Mouse (Mus musculus) midbrain, postnatal 0 days (tissue): ENCODE measurements around the gene 1700023F06Rik. TPM values are rescaled to one million over a fixed set of nuclear protein-coding genes. Genes with fewer than 3 reads are reported as not detected.
A peak's percentile ranks its signal among the peaks of the same experiment; 100 is the strongest.

Experiments
- ATAC-seq: fragments of 200-750 bp; cut with Nextera tagmentation; 2 replicates; pipeline ENCODE4 v1.8.0; 2017; ENCODE audit warnings: moderate number of reproducible peaks, mild to moderate bottlenecking, moderate TSS enrichment, moderate library complexity; ENCODE audit not compliant: low FRiP score
- DNase-seq: peaks from one replicate; pipeline ENCODE4 v3.0.0-alpha.2; 2015; ENCODE audit warnings: low spot score
- H3K27ac ChIP-seq: fragments of 300-500 bp; sonication (generic); 2 replicates; pipeline ENCODE4 v1.5.1; 2014; ENCODE audit warnings: low read depth, mild to moderate bottlenecking, low read length, mixed read lengths
- H3K27me3 ChIP-seq: fragments of 300-500 bp; sonication (generic); 2 replicates; pipeline ENCODE4 v1.6.1; 2014; ENCODE audit warnings: low read length, control low read depth, mixed read lengths; ENCODE audit not compliant: insufficient read depth
- H3K36me3 ChIP-seq: fragments of 300-500 bp; sonication (generic); 2 replicates; pipeline ENCODE4 v1.6.1; 2014; ENCODE audit warnings: low read length, control low read depth, mixed read lengths; ENCODE audit not compliant: insufficient read depth
- H3K4me1 ChIP-seq: fragments of 300-500 bp; sonication (generic); 2 replicates; pipeline ENCODE4 v1.6.1; 2014; ENCODE audit warnings: mild to moderate bottlenecking, control low read depth, antibody characterized with exemption, low read length, mixed read lengths; ENCODE audit not compliant: insufficient read depth
- H3K4me2 ChIP-seq: fragments of 300-500 bp; sonication (generic); 2 replicates; pipeline ENCODE4 v1.6.1; 2014; ENCODE audit warnings: low read depth, mild to moderate bottlenecking, low read length, mixed read lengths; ENCODE audit not compliant: poor library complexity, severe bottlenecking
- H3K4me3 ChIP-seq: fragments of 300-500 bp; sonication (generic); 2 replicates; pipeline ENCODE4 v1.5.1; 2014; ENCODE audit warnings: low read depth, mild to moderate bottlenecking, low read length, moderate library complexity
- H3K9ac ChIP-seq: fragments of 300-500 bp; sonication (generic); replicated peaks from 2 replicates; pipeline ENCODE4 v1.6.1; 2014; ENCODE audit warnings: mild to moderate bottlenecking, low read length, moderate library complexity, mixed read lengths; ENCODE audit not compliant: poor library complexity, severe bottlenecking
- H3K9me3 ChIP-seq: fragments of 300-500 bp; sonication (generic); 2 replicates; pipeline ENCODE4 v1.6.1; 2016; ENCODE audit warnings: low read length, control low read depth
- CTCF ChIP-seq: IDR thresholded peaks from 2 replicates; pipeline ENCODE4 v1.5.1; 2016; ENCODE audit warnings: antibody characterized with exemption, mild to moderate bottlenecking
- WGBS: fragments of 180-500 bp; shearing (Covaris S2); extraction: QIAGEN DNeasy Blood & Tissue Kit; methylation state at CpG from one replicate; pipeline ENCODE4 v1.1.7; 2014; 5-methylcytosine and 5-hydroxymethylcytosine counted together
- polyA plus RNA-seq: library from polyadenylated mRNA; unstranded; fragments of >200 nt; fragmentation: Nextera tagmentation; extraction: Ambion mirVana; gene quantifications from 2 replicates; pipeline ENCODE4 v1.2.1, GENCODE M21; 2015
- total RNA-seq: library from RNA; depleted of rRNA; stranded (reverse); fragments of >200 nt; gene quantifications from 2 replicates; pipeline ENCODE4 v1.2.3, GENCODE M21; 2014

1700023F06Rik gene
- total and polyA plus RNA-seq, 2 experiments from 2014 or later = 4.9 TPM; not detected in 1

GRCm38 (mm10) chr11:103170494-103171285 is 37.7 kb downstream of the 1700023F06Rik start, which contains the start of gene Fmnl1:
TSS of gene Fmnl1 (plus strand) at chr11:103171107.
- Histone ChIP-seq H3K27ac (peak within 1 kb of the TSS; percentile 74), H3K4me3 (peak within 1 kb of the TSS; percentile 85), H3K9ac (peak within 1 kb of the TSS; percentile 89), H3K36me3 (no peaks in the 10 kb centered on the region), H3K4me1 (peaks cover 30% of the 10 kb centered on the region), H3K4me2 (peak within 1 kb of the TSS; percentile 89), H3K27me3 (no peaks in the 10 kb centered on the region), H3K9me3 (no peaks in the 10 kb centered on the region)
- WGBS = 1% methylated on average over 41 of the region's 84 CpGs
- DNase-seq = peak; percentile 80
- peak; percentile 17; the same call in 1 of the 2 replicates for TF ChIP-seq CTCF
- peak; percentile 81 for ATAC-seq

GRCm38 (mm10) chr11:103170111-103170493 is 38.3 kb downstream of the 1700023F06Rik start:
- no peaks in the 10 kb centered on the region for H3K27me3 ChIP-seq
- no peaks in the 10 kb centered on the region for H3K9me3 ChIP-seq
- peaks cover 30% of the 10 kb centered on the region for H3K4me1 ChIP-seq
- peak overlapping the region; percentile 89 for H3K9ac ChIP-seq
- H3K36me3 ChIP-seq = no peaks in the 10 kb centered on the region
- ATAC-seq (no peak), DNase-seq (no peak)
- H3K4me2 ChIP-seq = peak overlapping the region; percentile 89
- no peak for TF ChIP-seq CTCF
- H3K4me3 ChIP-seq = peak overlapping the region; percentile 85
- 40% methylated on average over 3 of the region's 3 CpGs for WGBS
- H3K27ac ChIP-seq = peak overlapping the region; percentile 74

GRCm38 (mm10) chr11:103169664-103170063 is 38.7 kb downstream of the 1700023F06Rik start:
- H3K4me1 ChIP-seq = peaks cover 26% of the 10 kb centered on the region
- TF ChIP-seq CTCF = no peak
- peak overlapping the region; percentile 89 for H3K4me2 ChIP-seq
- no peaks in the 10 kb centered on the region for H3K27me3 ChIP-seq
- H3K9me3 ChIP-seq = no peaks in the 10 kb centered on the region
- H3K36me3 ChIP-seq = no peaks in the 10 kb centered on the region
- no peak overlapping the region; the same call in 1 of the 2 replicates for H3K9ac ChIP-seq
- WGBS = 84% methylated on average over 5 of the region's 5 CpGs
- DNase-seq (no peak), ATAC-seq (no peak)
- H3K4me3 ChIP-seq = peak overlapping the region; percentile 85
- peak overlapping the region; percentile 74; the same call in 1 of the 2 replicates for H3K27ac ChIP-seq

- H3K27me3 ChIP-seq = no peaks in the 10 kb centered on the region
- H3K4me1 ChIP-seq = peaks cover 26% of the 10 kb centered on the region
- H3K9ac ChIP-seq = no peak overlapping the region
- H3K4me2 ChIP-seq = no peak overlapping the region
- DNase-seq (peak; percentile 77), ATAC-seq (no peak)
- peak; percentile 95 for TF ChIP-seq CTCF
- 25% methylated on average over 9 of the region's 9 CpGs for WGBS
- no peak overlapping the region for H3K4me3 ChIP-seq
- H3K27ac ChIP-seq = peak overlapping the region; percentile 14; the same call in 1 of the 2 replicates
- no peaks in the 10 kb centered on the region for H3K36me3 ChIP-seq
- no peaks in the 10 kb centered on the region for H3K9me3 ChIP-seq
Observed at GRCm38 (mm10) chr11:103168690-103169390, 39.5 kb downstream of the 1700023F06Rik start.

GRCm38 (mm10) chr11:103164391-103164790 is 44.0 kb downstream of the 1700023F06Rik start:
- Histone ChIP-seq H3K9ac (no peak overlapping the region), H3K4me1 (peaks cover 5% of the 10 kb centered on the region; the same call in 1 of the 2 replicates), H3K4me2 (no peak overlapping the region), H3K27me3 (no peaks in the 10 kb centered on the region), H3K27ac (no peak overlapping the region), H3K9me3 (no peaks in the 10 kb centered on the region), H3K4me3 (no peak overlapping the region), H3K36me3 (no peaks in the 10 kb centered on the region)
- DNase-seq (no peak), ATAC-seq (no peak)
- no peak for TF ChIP-seq CTCF
- whole genome bisulfite sequencing = 32% methylated on average over 10 of the region's 10 CpGs

- no peak for ATAC-seq
- no peak overlapping the region for H3K4me2 ChIP-seq
- H3K27me3 ChIP-seq = no peaks in the 10 kb centered on the region
- no peaks in the 10 kb centered on the region for H3K9me3 ChIP-seq
- DNase-seq = no peak
- H3K36me3 ChIP-seq = no peaks in the 10 kb centered on the region
- no peak overlapping the region for H3K4me3 ChIP-seq
- no peak overlapping the region for H3K9ac ChIP-seq
- 94% methylated on average over 5 of the region's 5 CpGs for WGBS
- no peaks in the 10 kb centered on the region for H3K4me1 ChIP-seq
- H3K27ac ChIP-seq = no peak overlapping the region
- TF ChIP-seq CTCF = peak; percentile 55
Observed at GRCm38 (mm10) chr11:103162132-103162531, 46.2 kb downstream of the 1700023F06Rik start.
